Mouse (Mus musculus): ENCODE measurements around the gene Fam166b. TPM values are rescaled to one million over a fixed set of nuclear protein-coding genes. Genes with fewer than 3 reads are reported as not detected.

Gene Fam166b
- polyA plus RNA-seq (2015; fragmentation: Nextera tagmentation; extraction: Ambion mirVana), result 4.6 and 6.8 TPM in 2 replicates

GRCm38 (mm10) chr4:43428946-43429345, at the start of gene Fam166b:
Gene Fam166b, minus strand, starts transcription at chr4:43429134.
- DNase-seq (ENCODE audit: low spot score), result peak; percentile 60
- H3K27ac ChIP-seq (ENCODE audit: low read length), result peak within 1 kb of the TSS; percentile 26; the same call in 1 of the 2 replicates
- no peaks in the 10 kb centered on the region for H3K4me1 ChIP-seq (ENCODE audit: insufficient read depth, low read depth, low read length)
- H3K27me3 ChIP-seq (replicated peaks; ENCODE audit: insufficient read depth, low read length), result no peaks in the 10 kb centered on the region
- H3K9ac ChIP-seq (replicated peaks; ENCODE audit: low read depth), result peak within 1 kb of the TSS; percentile 0; the same call in 1 of the 2 replicates
- H3K4me3 ChIP-seq (ENCODE audit: low read depth, low read length), result no peak within 1 kb of the TSS
- 5% methylated on average over 10 of the region's 10 CpGs for WGBS
- ATAC-seq, result peak; percentile 61
- no peaks in the 10 kb centered on the region for H3K9me3 ChIP-seq (ENCODE audit: low read length)
- no peak for TF ChIP-seq EP300 (IDR thresholded peaks at IDR 0.05)
- no peak for TF ChIP-seq CTCF (IDR thresholded peaks at IDR 0.05)
- peaks cover 32% of the 10 kb centered on the region for H3K36me3 ChIP-seq (ENCODE audit: insufficient read depth, low read length)
- peak within 1 kb of the TSS; percentile 11 for H3K4me2 ChIP-seq (replicated peaks; ENCODE audit: low read depth, low read length)

GRCm38 (mm10) chr4:43478534-43478858, 49.6 kb upstream of the Fam166b start:
- peak overlapping the region; percentile 24; the same call in 1 of the 2 replicates for H3K4me3 ChIP-seq (ENCODE audit: low read depth, low read length)
- H3K9me3 ChIP-seq (ENCODE audit: low read length), result no peaks in the 10 kb centered on the region
- peak overlapping the region; percentile 52 for H3K4me2 ChIP-seq (replicated peaks; ENCODE audit: low read depth, low read length)
- peak overlapping the region; percentile 62 for H3K27ac ChIP-seq (ENCODE audit: low read length)
- TF ChIP-seq CTCF (IDR thresholded peaks at IDR 0.05), result no peak
- TF ChIP-seq EP300 (IDR thresholded peaks at IDR 0.05), result no peak
- no peaks in the 10 kb centered on the region for H3K36me3 ChIP-seq (ENCODE audit: insufficient read depth, low read length)
- H3K9ac ChIP-seq (replicated peaks; ENCODE audit: low read depth), result no peak overlapping the region
- no peak for DNase-seq (ENCODE audit: low spot score)
- 44% methylated on average over 8 of the region's 8 CpGs for WGBS
- ATAC-seq, result peak; percentile 3; the same call in 1 of the 2 replicates
- no peaks in the 10 kb centered on the region for H3K27me3 ChIP-seq (replicated peaks; ENCODE audit: insufficient read depth, low read length)
- H3K4me1 ChIP-seq (ENCODE audit: insufficient read depth, low read depth, low read length), result peaks cover 3% of the 10 kb centered on the region; the same call in 1 of the 2 replicates

DNA sequence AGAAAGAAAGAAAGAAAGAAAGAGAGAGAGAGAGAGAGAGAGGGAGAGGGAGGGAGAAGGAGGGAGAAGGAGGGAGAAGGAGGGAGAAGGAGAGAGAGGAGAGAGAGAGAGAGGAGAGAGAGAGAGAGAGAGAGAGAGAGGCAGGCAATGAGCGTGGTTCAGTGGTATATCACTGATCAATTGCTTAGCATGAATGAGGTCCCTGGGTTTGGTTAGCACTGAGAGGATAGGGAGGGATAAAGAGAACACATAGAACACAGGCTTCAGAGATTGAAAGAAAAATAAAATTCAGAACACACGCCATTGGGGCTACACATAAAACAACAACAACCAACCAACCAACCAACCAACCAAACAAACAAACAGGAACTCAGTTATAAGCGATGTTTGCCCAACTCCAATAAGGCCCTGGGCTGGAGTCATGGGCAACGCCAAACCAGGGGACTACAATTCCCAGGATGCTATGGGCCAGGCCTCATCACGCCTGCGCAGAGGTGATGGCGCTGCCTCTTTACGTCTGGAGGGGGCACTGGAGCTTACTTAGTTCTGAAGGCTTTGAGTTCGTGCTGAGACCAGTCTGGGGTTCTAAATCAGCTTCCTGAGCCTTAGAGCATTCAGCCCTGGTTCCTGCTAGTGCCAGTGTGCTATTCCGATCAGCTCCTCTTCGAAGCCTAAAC, 49.1 kb upstream of the Fam166b start:
- Histone ChIP-seq H3K9ac (replicated peaks; ENCODE audit: low read depth) (no peak overlapping the region), H3K4me1 (ENCODE audit: insufficient read depth, low read depth, low read length) (peaks cover 3% of the 10 kb centered on the region; the same call in 1 of the 2 replicates), H3K27me3 (replicated peaks; ENCODE audit: insufficient read depth, low read length) (no peaks in the 10 kb centered on the region), H3K27ac (ENCODE audit: low read length) (peak overlapping the region; percentile 62), H3K36me3 (ENCODE audit: insufficient read depth, low read length) (no peaks in the 10 kb centered on the region), H3K9me3 (ENCODE audit: low read length) (no peaks in the 10 kb centered on the region), H3K4me2 (replicated peaks; ENCODE audit: low read depth, low read length) (peak overlapping the region; percentile 52), H3K4me3 (ENCODE audit: low read depth, low read length) (peak overlapping the region; percentile 24; the same call in 1 of the 2 replicates)
- ATAC-seq (peak; percentile 98), DNase-seq (ENCODE audit: low spot score) (peak; percentile 97)
- TF ChIP-seq CTCF (IDR thresholded peaks at IDR 0.05), result peak; percentile 78
- no peak for TF ChIP-seq EP300 (IDR thresholded peaks at IDR 0.05)
- WGBS, result 12% methylated on average over 11 of the region's 11 CpGs

- Histone ChIP-seq H3K27me3 (replicated peaks; ENCODE audit: insufficient read depth, low read length) (no peaks in the 10 kb centered on the region), H3K36me3 (ENCODE audit: insufficient read depth, low read length) (no peaks in the 10 kb centered on the region), H3K4me2 (replicated peaks; ENCODE audit: low read depth, low read length) (no peak overlapping the region), H3K4me3 (ENCODE audit: low read depth, low read length) (no peak overlapping the region), H3K9me3 (ENCODE audit: low read length) (no peaks in the 10 kb centered on the region), H3K4me1 (ENCODE audit: insufficient read depth, low read depth, low read length) (peaks cover 3% of the 10 kb centered on the region; the same call in 1 of the 2 replicates), H3K9ac (replicated peaks; ENCODE audit: low read depth) (no peak overlapping the region), H3K27ac (ENCODE audit: low read length) (no peak overlapping the region)
- DNase-seq (ENCODE audit: low spot score) (no peak), ATAC-seq (no peak)
- TF ChIP-seq CTCF (IDR thresholded peaks at IDR 0.05), result peak; percentile 37
- no peak for TF ChIP-seq EP300 (IDR thresholded peaks at IDR 0.05)
- whole genome bisulfite sequencing, result 84% methylated on average over 6 of the region's 6 CpGs
Measured at GRCm38 (mm10) chr4:43476604-43477003, 47.7 kb upstream of the Fam166b start.

GRCm38 (mm10) chr4:43473636-43474035, 44.7 kb upstream of the Fam166b start:
- Histone ChIP-seq H3K4me1 (ENCODE audit: insufficient read depth, low read depth, low read length) (peaks cover 3% of the 10 kb centered on the region; the same call in 1 of the 2 replicates), H3K36me3 (ENCODE audit: insufficient read depth, low read length) (no peaks in the 10 kb centered on the region), H3K9me3 (ENCODE audit: low read length) (no peaks in the 10 kb centered on the region), H3K4me3 (ENCODE audit: low read depth, low read length) (no peak overlapping the region), H3K9ac (replicated peaks; ENCODE audit: low read depth) (no peak overlapping the region), H3K4me2 (replicated peaks; ENCODE audit: low read depth, low read length) (no peak overlapping the region), H3K27ac (ENCODE audit: low read length) (no peak overlapping the region), H3K27me3 (replicated peaks; ENCODE audit: insufficient read depth, low read length) (no peaks in the 10 kb centered on the region)
- DNase-seq (ENCODE audit: low spot score), result no peak
- no peak for ATAC-seq
- WGBS, result 53% methylated on average over 1 of the region's 1 CpGs
- TF ChIP-seq EP300 (IDR thresholded peaks at IDR 0.05) (no peak), CTCF (IDR thresholded peaks at IDR 0.05) (no peak)

GRCm38 (mm10) chr4:43470301-43470700, 41.4 kb upstream of the Fam166b start:
- Histone ChIP-seq H3K4me3 (ENCODE audit: low read depth, low read length) (no peak overlapping the region), H3K9me3 (ENCODE audit: low read length) (no peaks in the 10 kb centered on the region), H3K27me3 (replicated peaks; ENCODE audit: insufficient read depth, low read length) (no peaks in the 10 kb centered on the region), H3K4me1 (ENCODE audit: insufficient read depth, low read depth, low read length) (no peaks in the 10 kb centered on the region), H3K4me2 (replicated peaks; ENCODE audit: low read depth, low read length) (no peak overlapping the region), H3K36me3 (ENCODE audit: insufficient read depth, low read length) (no peaks in the 10 kb centered on the region), H3K9ac (replicated peaks; ENCODE audit: low read depth) (no peak overlapping the region), H3K27ac (ENCODE audit: low read length) (no peak overlapping the region)
- DNase-seq (ENCODE audit: low spot score), result no peak
- ATAC-seq, result no peak
- 87% methylated on average over 10 of the region's 10 CpGs for WGBS
- no peak for TF ChIP-seq EP300 (IDR thresholded peaks at IDR 0.05)
- no peak for TF ChIP-seq CTCF (IDR thresholded peaks at IDR 0.05)
